Mouse (Mus musculus) intestine, embryonic 16.5 days (tissue): Measurements from ENCODE around the gene Hip1. TPM values are rescaled to one million over a fixed set of nuclear protein-coding genes. Genes with fewer than 3 reads are reported as not detected.
A peak's percentile ranks its signal among the peaks of the same experiment; 100 is the strongest.

Source experiments
- ATAC-seq: fragments of 200-750 bp; cut with Nextera tagmentation; 2 replicates; pipeline ENCODE4 v1.8.0; 2017; ENCODE audit warnings: moderate TSS enrichment, moderate library complexity
- H3K27ac ChIP-seq: fragments of 300-500 bp; sonication (generic); 2 replicates; pipeline ENCODE4 v1.5.1; 2014; ENCODE audit warnings: mild to moderate bottlenecking, low read length
- H3K27me3 ChIP-seq: fragments of 300-500 bp; sonication (generic); replicated peaks from 2 replicates; pipeline ENCODE4 v1.6.1; 2014; ENCODE audit warnings: low read length, control low read depth, mixed read lengths; ENCODE audit not compliant: control insufficient read depth, insufficient read depth
- H3K36me3 ChIP-seq: fragments of 300-500 bp; sonication (generic); 2 replicates; pipeline ENCODE4 v1.6.1; 2014; ENCODE audit warnings: low read length, control low read depth; ENCODE audit not compliant: control insufficient read depth, insufficient read depth
- H3K4me1 ChIP-seq: fragments of 300-500 bp; sonication (generic); 2 replicates; pipeline ENCODE4 v1.6.1; 2014; ENCODE audit warnings: low read length, control low read depth, mixed read lengths; ENCODE audit not compliant: control insufficient read depth, insufficient read depth
- H3K4me2 ChIP-seq: fragments of 300-500 bp; sonication (generic); 2 replicates; pipeline ENCODE4 v1.6.1; 2014; ENCODE audit warnings: low read depth, low read length, control low read depth
- H3K4me3 ChIP-seq: fragments of 300-500 bp; sonication (generic); 2 replicates; pipeline ENCODE4 v1.5.1; 2014; ENCODE audit warnings: mild to moderate bottlenecking, low read length
- H3K9ac ChIP-seq: fragments of 300-500 bp; sonication (generic); 2 replicates; pipeline ENCODE4 v1.6.1; 2014; ENCODE audit warnings: low read depth, low read length
- H3K9me3 ChIP-seq: fragments of 300-500 bp; sonication (generic); 2 replicates; pipeline ENCODE4 v1.6.1; 2016; ENCODE audit warnings: low read length, control low read depth; ENCODE audit not compliant: control insufficient read depth
- WGBS: fragments of 180-500 bp; shearing (Covaris S2); extraction: QIAGEN DNeasy Blood & Tissue Kit; methylation state at CpG from one replicate; pipeline ENCODE4 v1.1.7; 2014; 5-methylcytosine and 5-hydroxymethylcytosine counted together
- polyA plus RNA-seq: library from polyadenylated mRNA; unstranded; fragments of >200 nt; fragmentation: Nextera tagmentation; extraction: Ambion mirVana; gene quantifications from 2 replicates; pipeline ENCODE4 v1.2.1, GENCODE M21; 2015

Hip1 gene
- polyA plus RNA-seq, 1 experiment from 2014 or later, result 15.0 TPM

DNA sequence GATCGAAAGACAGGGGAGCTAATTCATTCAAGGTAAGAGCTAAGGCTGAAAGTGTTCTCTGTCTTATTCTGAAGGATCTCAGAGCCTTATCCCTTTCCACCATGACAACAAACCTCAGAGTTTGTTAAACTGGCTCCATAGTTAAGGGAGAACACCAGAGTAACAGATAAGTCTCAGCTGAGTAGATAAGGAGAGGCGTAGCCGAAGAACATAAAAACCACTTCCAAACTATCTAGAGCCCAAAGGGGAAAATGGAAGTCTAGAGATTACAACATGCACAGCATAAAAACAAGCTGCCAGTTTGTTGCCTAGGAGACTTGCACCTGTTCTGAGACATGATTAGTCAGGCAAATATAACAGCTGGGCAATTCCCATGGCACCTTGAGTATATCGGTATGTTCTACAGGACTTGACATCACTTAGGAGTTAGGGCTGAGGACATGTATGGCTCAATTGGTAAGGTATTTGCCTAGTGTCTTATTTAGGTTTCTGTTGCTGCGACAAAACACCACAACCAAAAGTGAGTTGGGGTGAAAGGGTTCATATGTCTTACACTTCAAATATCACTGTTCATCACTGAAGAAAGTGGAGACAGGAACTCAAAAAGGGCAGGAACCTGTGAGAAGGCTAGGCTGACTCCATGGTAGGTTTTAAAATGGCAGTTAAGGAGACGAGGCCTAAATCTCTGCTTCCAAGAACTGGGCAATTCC, 22.8 kb upstream of the Hip1 start:
- H3K4me1 ChIP-seq, result 0 out of 2 replicates have a peak, but pooled peaks cover 2% of the 10 kb centered on the region
- H3K4me3 ChIP-seq, result no peak overlapping the region
- H3K27ac ChIP-seq, result no peak overlapping the region
- no peaks in the 10 kb centered on the region for H3K9me3 ChIP-seq
- no peak overlapping the region for H3K9ac ChIP-seq
- H3K36me3 ChIP-seq, result no peaks in the 10 kb centered on the region
- H3K4me2 ChIP-seq, result no peak overlapping the region
- no peak for ATAC-seq
- no peaks in the 10 kb centered on the region for H3K27me3 ChIP-seq
- 88% methylated on average over 6 of the region's 6 CpGs for WGBS

DNA sequence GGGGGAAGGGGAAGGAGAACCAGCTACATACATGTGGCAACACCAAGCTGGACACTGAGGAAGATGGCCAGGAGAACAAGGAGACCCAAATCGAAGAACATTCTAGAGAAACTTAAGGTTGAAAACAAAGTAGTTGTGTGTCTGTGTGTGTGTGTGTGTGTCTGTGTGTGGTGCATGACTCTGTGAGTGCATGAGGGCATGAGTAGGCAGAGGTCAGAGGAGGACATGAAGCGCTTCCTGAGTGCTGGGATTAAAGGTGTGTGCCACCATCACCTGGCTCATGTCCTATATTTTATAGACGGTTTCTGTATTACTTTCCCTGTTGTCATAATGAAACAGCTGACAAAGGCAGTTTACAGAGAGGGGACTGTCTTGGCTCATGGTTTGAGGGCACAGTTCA, 18.5 kb upstream of the Hip1 start, which contains the start of gene Ccl26:
Gene Ccl26, minus strand, starts transcription at position 101 of the 400 bp plus-strand sequence.
- no peak within 1 kb of the TSS for H3K27ac ChIP-seq
- no peaks in the 10 kb centered on the region for H3K27me3 ChIP-seq
- no peak within 1 kb of the TSS for H3K9ac ChIP-seq
- H3K9me3 ChIP-seq, result no peaks in the 10 kb centered on the region
- 0 out of 2 replicates have a peak, but pooled peaks cover 2% of the 10 kb centered on the region for H3K4me1 ChIP-seq
- H3K4me2 ChIP-seq, result no peak within 1 kb of the TSS
- H3K4me3 ChIP-seq, result no peak within 1 kb of the TSS
- no peak for ATAC-seq
- no peaks in the 10 kb centered on the region for H3K36me3 ChIP-seq
- 74% methylated on average over 3 of the region's 3 CpGs for WGBS

DNA sequence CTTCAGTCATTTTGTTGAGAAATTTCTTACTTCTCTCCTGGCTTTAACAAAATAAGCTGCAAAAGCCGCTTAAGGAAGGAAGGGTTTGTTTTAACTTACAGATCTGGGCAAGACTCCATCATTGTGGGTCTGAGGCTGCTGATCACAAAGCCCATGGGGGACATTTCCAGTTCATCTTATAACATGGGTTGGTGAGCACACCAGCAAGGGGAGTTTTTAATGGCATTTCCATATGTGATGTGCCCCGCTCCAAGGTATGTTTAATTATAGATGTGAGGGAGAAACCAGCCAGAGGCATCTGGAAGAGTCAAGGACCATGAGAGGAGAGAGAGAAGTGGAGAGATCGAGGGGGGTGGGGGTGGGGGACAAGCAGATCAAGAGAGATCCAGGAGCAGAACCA, 12.8 kb upstream of the Hip1 start:
- WGBS, result 71% methylated on average over 3 of the region's 3 CpGs
- Histone ChIP-seq H3K9me3 (no peaks in the 10 kb centered on the region), H3K4me2 (no peak overlapping the region), H3K9ac (no peak overlapping the region), H3K36me3 (no peaks in the 10 kb centered on the region), H3K27ac (no peak overlapping the region), H3K4me1 (no peaks in the 10 kb centered on the region), H3K27me3 (no peaks in the 10 kb centered on the region), H3K4me3 (no peak overlapping the region)
- no peak for ATAC-seq

DNA sequence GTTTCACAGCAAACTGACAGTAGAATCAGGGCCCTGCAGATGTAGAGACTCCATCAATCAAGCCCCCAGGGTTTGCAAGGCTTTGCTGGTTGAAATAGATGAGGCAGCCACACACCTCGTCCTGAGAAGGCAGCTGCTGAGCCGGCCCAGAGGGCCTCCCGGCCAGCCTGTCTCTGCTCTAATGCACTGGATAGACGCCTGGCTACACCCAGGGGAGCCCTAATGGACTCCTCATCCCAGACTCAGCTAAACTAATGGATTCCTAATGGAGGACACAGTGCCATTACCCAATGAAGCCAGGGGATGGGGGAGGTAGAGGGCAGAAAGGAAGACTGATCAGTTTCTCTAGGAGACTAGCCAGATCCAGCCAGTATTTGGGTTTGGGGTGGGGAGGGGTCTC, 12.1 kb upstream of the Hip1 start:
- Histone ChIP-seq H3K9ac (no peak overlapping the region), H3K27ac (no peak overlapping the region), H3K4me2 (no peak overlapping the region), H3K9me3 (no peaks in the 10 kb centered on the region), H3K4me3 (no peak overlapping the region), H3K27me3 (no peaks in the 10 kb centered on the region), H3K4me1 (no peaks in the 10 kb centered on the region), H3K36me3 (no peaks in the 10 kb centered on the region)
- ATAC-seq, result no peak
- WGBS, result 28% methylated on average over 4 of the region's 4 CpGs

GRCm38 (mm10) chr5:135556259-135556658, 11.3 kb upstream of the Hip1 start:
- H3K4me1 ChIP-seq, result no peaks in the 10 kb centered on the region
- no peak overlapping the region for H3K4me3 ChIP-seq
- no peak overlapping the region for H3K4me2 ChIP-seq
- WGBS, result 69% methylated on average over 3 of the region's 4 CpGs
- ATAC-seq, result no peak
- no peak overlapping the region for H3K27ac ChIP-seq
- H3K9ac ChIP-seq, result no peak overlapping the region
- H3K27me3 ChIP-seq, result no peaks in the 10 kb centered on the region
- no peaks in the 10 kb centered on the region for H3K9me3 ChIP-seq
- no peaks in the 10 kb centered on the region for H3K36me3 ChIP-seq

DNA sequence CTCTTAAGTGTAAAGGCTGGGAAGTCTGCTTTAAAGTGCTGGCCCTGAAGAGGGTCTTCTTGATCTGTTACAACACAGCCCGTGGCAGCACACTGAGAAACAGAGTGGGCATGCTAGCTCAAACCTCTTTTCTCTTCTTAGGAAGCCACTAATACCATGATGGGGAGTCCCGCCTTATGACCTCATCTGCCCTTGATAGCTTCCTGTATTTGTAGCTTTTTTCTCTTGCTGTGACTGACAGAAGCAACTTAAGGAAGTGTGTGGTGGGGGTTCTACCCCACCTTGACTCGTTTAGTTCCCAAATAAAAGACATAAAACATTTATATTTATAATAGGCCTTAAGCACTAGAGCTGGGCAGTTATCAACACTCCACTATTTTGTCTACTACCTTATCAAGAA, 6.7 kb upstream of the Hip1 start:
- no peak for ATAC-seq
- Histone ChIP-seq H3K9ac (no peak overlapping the region), H3K36me3 (no peaks in the 10 kb centered on the region), H3K4me3 (no peak overlapping the region), H3K4me2 (no peak overlapping the region), H3K27me3 (no peaks in the 10 kb centered on the region), H3K9me3 (no peaks in the 10 kb centered on the region), H3K27ac (no peak overlapping the region), H3K4me1 (no peaks in the 10 kb centered on the region)
- WGBS, result 76% methylated on average over 3 of the region's 3 CpGs

- no peak for ATAC-seq
- H3K27me3 ChIP-seq, result no peaks in the 10 kb centered on the region
- H3K4me3 ChIP-seq, result no peak overlapping the region
- no peak overlapping the region for H3K27ac ChIP-seq
- WGBS, result 33% methylated on average over 3 of the region's 3 CpGs
- H3K4me2 ChIP-seq, result no peak overlapping the region
- no peaks in the 10 kb centered on the region for H3K9me3 ChIP-seq
- no peaks in the 10 kb centered on the region for H3K36me3 ChIP-seq
- no peaks in the 10 kb centered on the region for H3K4me1 ChIP-seq
- no peak overlapping the region for H3K9ac ChIP-seq
Observed at GRCm38 (mm10) chr5:135550910-135551309, 6.0 kb upstream of the Hip1 start.

DNA sequence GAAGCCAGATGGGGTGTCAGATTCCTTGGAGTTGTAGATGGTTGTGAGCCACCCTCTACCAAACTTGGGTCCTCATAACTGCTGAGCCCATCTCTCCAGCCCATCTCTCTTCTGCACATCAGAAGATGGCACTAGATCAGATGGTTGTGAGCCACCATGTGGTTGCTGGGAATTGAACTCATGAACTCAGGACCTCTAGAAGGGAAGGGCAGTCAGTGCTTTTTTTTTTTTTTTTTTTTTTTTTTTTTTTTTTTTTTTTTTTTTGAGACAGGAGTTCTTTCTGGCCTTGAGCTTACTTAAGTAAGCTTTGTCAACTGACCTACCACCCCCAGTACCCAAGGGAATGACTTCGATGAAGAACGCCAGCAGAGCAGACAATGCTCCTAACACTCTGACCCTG, 3.1 kb upstream of the Hip1 start:
- WGBS, result 53% methylated on average over 2 of the region's 2 CpGs
- Histone ChIP-seq H3K9ac (no peak overlapping the region), H3K27me3 (no peaks in the 10 kb centered on the region), H3K4me3 (no peak overlapping the region), H3K9me3 (no peaks in the 10 kb centered on the region), H3K27ac (no peak overlapping the region), H3K4me1 (peaks cover 13% of the 10 kb centered on the region), H3K4me2 (no peak overlapping the region), H3K36me3 (no peaks in the 10 kb centered on the region)
- ATAC-seq, result no peak

DNA sequence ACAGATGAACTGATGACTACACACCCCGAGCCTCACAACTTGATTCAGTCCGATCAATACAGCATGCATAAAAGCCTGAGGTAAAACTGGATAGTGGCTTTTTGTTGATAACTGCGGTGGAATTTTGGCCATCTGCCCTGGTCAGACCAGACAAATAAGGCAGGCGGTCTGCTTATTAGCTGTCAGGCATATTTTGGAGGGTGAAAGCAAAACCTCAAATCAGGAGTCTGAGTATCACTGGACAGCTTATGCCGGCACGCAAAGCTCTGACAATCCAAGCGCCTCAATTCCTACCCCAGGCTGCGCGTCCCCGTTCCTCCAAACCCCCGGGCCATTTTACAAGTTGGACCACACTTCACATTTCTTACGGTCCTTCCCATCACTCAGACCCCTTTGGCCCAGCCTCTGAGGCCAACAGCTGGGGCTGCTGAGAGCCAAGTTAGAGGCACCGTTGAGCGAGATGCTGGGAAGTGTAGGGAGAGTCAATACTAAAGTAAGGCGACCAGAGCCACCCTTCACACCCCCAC, 825 bp downstream of the Hip1 start:
- WGBS, result 5% methylated on average over 15 of the region's 15 CpGs
- no peaks in the 10 kb centered on the region for H3K36me3 ChIP-seq
- peaks cover 13% of the 10 kb centered on the region for H3K4me1 ChIP-seq
- no peak overlapping the region for H3K27ac ChIP-seq
- no peak for ATAC-seq
- H3K4me2 ChIP-seq, result peak overlapping the region; percentile 88
- H3K27me3 ChIP-seq, result no peaks in the 10 kb centered on the region
- H3K9me3 ChIP-seq, result no peaks in the 10 kb centered on the region
- H3K9ac ChIP-seq, result peak overlapping the region; percentile 63
- peak overlapping the region; percentile 70 for H3K4me3 ChIP-seq

- 81% methylated on average over 10 of the region's 10 CpGs for WGBS
- ATAC-seq, result no peak
- H3K4me1 ChIP-seq, result no peaks in the 10 kb centered on the region
Observed at GRCm38 (mm10) chr5:135537794-135538214, 7.1 kb downstream of the Hip1 start.

More at GRCm38 (mm10) chr5:135537794-135538214, 7.1 kb downstream of the Hip1 start:
- no peaks in the 10 kb centered on the region for H3K36me3 ChIP-seq
- no peak overlapping the region for H3K9ac ChIP-seq
- no peaks in the 10 kb centered on the region for H3K9me3 ChIP-seq
- no peak overlapping the region for H3K4me3 ChIP-seq
- no peak overlapping the region for H3K27ac ChIP-seq
- no peak overlapping the region for H3K4me2 ChIP-seq
- no peaks in the 10 kb centered on the region for H3K27me3 ChIP-seq
